Mouse (Mus musculus): ENCODE measurements around the gene Pdgfb. TPM values are rescaled to one million over a fixed set of nuclear protein-coding genes. Genes with fewer than 3 reads are reported as not detected.

Gene Pdgfb
- polyA plus RNA-seq (2012) = not detected in 2 replicates

GRCm38 (mm10) chr15:80014321-80015210 is at the start of gene Pdgfb:
Gene Pdgfb (minus strand): TSS chr15:80014977.
- TF ChIP-seq GATA1 (IDR thresholded peaks at IDR 0.05; ENCODE audit: low read length) = no peak

GRCm38 (mm10) chr15:80062821-80063220 is 48.0 kb upstream of the Pdgfb start:
- TF ChIP-seq GATA1 (IDR thresholded peaks at IDR 0.05; ENCODE audit: low read length) = no peak

GRCm38 (mm10) chr15:80062339-80062738 is 47.6 kb upstream of the Pdgfb start:
- TF ChIP-seq GATA1 (IDR thresholded peaks at IDR 0.05; ENCODE audit: low read length) = no peak

GRCm38 (mm10) chr15:80061071-80061550 is 46.3 kb upstream of the Pdgfb start:
- TF ChIP-seq GATA1 (IDR thresholded peaks at IDR 0.05; ENCODE audit: low read length) = no peak

- no peak for TF ChIP-seq GATA1 (IDR thresholded peaks at IDR 0.05; ENCODE audit: low read length)
These were observed 45.7 kb upstream of the Pdgfb start for GRCm38 (mm10) chr15:80060356-80061070.

GRCm38 (mm10) chr15:80059606-80060005 is 44.8 kb upstream of the Pdgfb start:
- TF ChIP-seq GATA1 (IDR thresholded peaks at IDR 0.05; ENCODE audit: low read length) = no peak

- no peak for TF ChIP-seq GATA1 (IDR thresholded peaks at IDR 0.05; ENCODE audit: low read length)
These were observed 43.4 kb upstream of the Pdgfb start for GRCm38 (mm10) chr15:80058151-80058550.

- TF ChIP-seq GATA1 (IDR thresholded peaks at IDR 0.05; ENCODE audit: low read length) = no peak
These were observed 39.4 kb upstream of the Pdgfb start for GRCm38 (mm10) chr15:80054034-80054710.

GRCm38 (mm10) chr15:80053381-80054033 is 38.7 kb upstream of the Pdgfb start:
- TF ChIP-seq GATA1 (IDR thresholded peaks at IDR 0.05; ENCODE audit: low read length) = no peak

GRCm38 (mm10) chr15:80051782-80052181 is 37.0 kb upstream of the Pdgfb start:
- TF ChIP-seq GATA1 (IDR thresholded peaks at IDR 0.05; ENCODE audit: low read length) = no peak

- no peak for TF ChIP-seq GATA1 (IDR thresholded peaks at IDR 0.05; ENCODE audit: low read length)
These were observed 36.5 kb upstream of the Pdgfb start for GRCm38 (mm10) chr15:80051092-80051761.

- no peak for TF ChIP-seq GATA1 (IDR thresholded peaks at IDR 0.05; ENCODE audit: low read length)
These were observed 35.3 kb upstream of the Pdgfb start for GRCm38 (mm10) chr15:80050093-80050492.

- no peak for TF ChIP-seq GATA1 (IDR thresholded peaks at IDR 0.05; ENCODE audit: low read length)
These were observed 33.2 kb upstream of the Pdgfb start for GRCm38 (mm10) chr15:80047973-80048372.

GRCm38 (mm10) chr15:80047242-80047641 is 32.5 kb upstream of the Pdgfb start:
- no peak for TF ChIP-seq GATA1 (IDR thresholded peaks at IDR 0.05; ENCODE audit: low read length)

- TF ChIP-seq GATA1 (IDR thresholded peaks at IDR 0.05; ENCODE audit: low read length) = no peak
These were observed 31.0 kb upstream of the Pdgfb start for GRCm38 (mm10) chr15:80045749-80046148.

All from G1E-ER4 (cell line).